Mouse (Mus musculus) MEL (cell line): ENCODE measurements at regions not wholly inside any gene's neighbourhood (a gene's known extent, or its start where the extent isn't known, plus 50 kb on each side); places are given as distances from the start of the nearest gene placed in this dataset.

Experiments used
- CTCF ChIP-seq, 3 experiments: IDR thresholded peaks in 2 of 3; conservative IDR thresholded peaks in 1 of 3; 2 replicates each; pipeline ENCODE4 v1.5.1; 2011 to 2012; ENCODE audit warnings: low read length in 3 of 3, low read depth in 2 of 3, mild to moderate bottlenecking in 2 of 3, improper control_type of control experiment in 1 of 3, inconsistent platforms in 1 of 3, mixed read lengths in 1 of 3, moderate library complexity in 1 of 3; ENCODE audit not compliant: control insufficient read depth in 1 of 3, insufficient read depth in 1 of 3, poor library complexity in 1 of 3, severe bottlenecking in 1 of 3
- EP300 ChIP-seq, 2 experiments: IDR thresholded peaks; 2 replicates each; pipeline ENCODE4 v1.6.1; 2011; ENCODE audit warnings: improper control_type of control experiment in 2 of 2, low read length in 2 of 2, low read depth in 1 of 2, mild to moderate bottlenecking in 1 of 2
- GATA1 ChIP-seq: IDR thresholded peaks from 2 replicates; pipeline ENCODE4 v1.6.1; 2011; ENCODE audit warnings: low read depth, low read length, improper control_type of control experiment
- MAFK ChIP-seq: IDR thresholded peaks from 2 replicates; pipeline ENCODE4 v1.6.1; 2011; ENCODE audit warnings: low read depth, mild to moderate bottlenecking, low read length, improper control_type of control experiment, borderline replicate concordance
- POLR2A ChIP-seq, 2 experiments: IDR thresholded peaks; 2 replicates each; pipeline ENCODE4 v1.6.1; 2011 to 2012; ENCODE audit warnings: low read length in 2 of 2, mild to moderate bottlenecking in 2 of 2, control low read depth in 1 of 2, improper control_type of control experiment in 1 of 2, low read depth in 1 of 2, moderate library complexity in 1 of 2; ENCODE audit not compliant: control insufficient read depth in 1 of 2, insufficient read depth in 1 of 2, poor library complexity in 1 of 2
- ZMIZ1 ChIP-seq: IDR thresholded peaks from 2 replicates; pipeline ENCODE4 v1.6.1; 2012; ENCODE audit warnings: low read depth, mild to moderate bottlenecking, inconsistent platforms, low read length, improper control_type of control experiment, moderate library complexity
- ZNF384 ChIP-seq: IDR thresholded peaks from 2 replicates; pipeline ENCODE4 v1.6.1; 2012; ENCODE audit warnings: low read depth, mild to moderate bottlenecking, inconsistent platforms, low read length, improper control_type of control experiment

DNA sequence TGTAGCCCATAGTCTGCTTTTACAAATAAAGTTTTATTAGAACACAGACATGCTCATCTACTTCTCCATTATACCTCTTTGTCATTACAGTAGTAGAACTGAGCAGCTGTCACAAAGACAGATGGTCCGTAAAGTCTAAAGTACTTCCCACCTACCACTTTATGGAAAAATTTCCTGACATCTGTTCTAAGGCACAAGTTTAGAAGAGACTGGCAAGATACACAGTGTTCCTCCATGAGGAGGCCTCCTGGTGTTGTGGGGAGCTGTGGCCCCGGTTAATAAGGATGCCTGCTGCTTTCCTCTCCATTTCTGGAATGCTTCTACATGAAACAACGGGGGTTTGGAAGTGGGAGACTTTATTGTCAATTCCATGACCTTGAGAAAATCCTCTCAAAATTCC, 714.7 kb downstream of the Ntrk3 start:
- no peak for TF ChIP-seq EP300 (IDR thresholded peaks at IDR 0.05; ENCODE audit: low read depth in 1 of 2, low read length in 2 of 2)
- no peak for TF ChIP-seq POLR2A (IDR thresholded peaks at IDR 0.05; ENCODE audit: control insufficient read depth in 1 of 2, insufficient read depth in 1 of 2, low read depth in 1 of 2, low read length in 2 of 2, poor library complexity in 1 of 2)
- no peak for TF ChIP-seq CTCF (IDR thresholded peaks at IDR 0.05 in 2 of 3, conservative IDR thresholded peaks at IDR 0.05 in 1 of 3; ENCODE audit: control insufficient read depth in 1 of 3, insufficient read depth in 1 of 3, low read depth in 2 of 3, low read length in 3 of 3, poor library complexity in 1 of 3, severe bottlenecking in 1 of 3)
- TF ChIP-seq GATA1, result no peak
- TF ChIP-seq ZMIZ1, result no peak
- no peak for TF ChIP-seq ZNF384
- TF ChIP-seq MAFK, result no peak
